Mouse (Mus musculus): Measurements from ENCODE around the gene Itga3. TPM values are rescaled to one million over a fixed set of nuclear protein-coding genes. Genes with fewer than 3 reads are reported as not detected.
A peak's percentile ranks its signal among the peaks of the same experiment; 100 is the strongest.
"Not testable (repeated sequence)": the region's sequence is repeated elsewhere in the genome, so short reads cannot be mapped to it uniquely, and the experiment has no call there.

Itga3 gene
- polyA plus RNA-seq, 1 experiment from 2014 or later, result 4.4 TPM

DNA sequence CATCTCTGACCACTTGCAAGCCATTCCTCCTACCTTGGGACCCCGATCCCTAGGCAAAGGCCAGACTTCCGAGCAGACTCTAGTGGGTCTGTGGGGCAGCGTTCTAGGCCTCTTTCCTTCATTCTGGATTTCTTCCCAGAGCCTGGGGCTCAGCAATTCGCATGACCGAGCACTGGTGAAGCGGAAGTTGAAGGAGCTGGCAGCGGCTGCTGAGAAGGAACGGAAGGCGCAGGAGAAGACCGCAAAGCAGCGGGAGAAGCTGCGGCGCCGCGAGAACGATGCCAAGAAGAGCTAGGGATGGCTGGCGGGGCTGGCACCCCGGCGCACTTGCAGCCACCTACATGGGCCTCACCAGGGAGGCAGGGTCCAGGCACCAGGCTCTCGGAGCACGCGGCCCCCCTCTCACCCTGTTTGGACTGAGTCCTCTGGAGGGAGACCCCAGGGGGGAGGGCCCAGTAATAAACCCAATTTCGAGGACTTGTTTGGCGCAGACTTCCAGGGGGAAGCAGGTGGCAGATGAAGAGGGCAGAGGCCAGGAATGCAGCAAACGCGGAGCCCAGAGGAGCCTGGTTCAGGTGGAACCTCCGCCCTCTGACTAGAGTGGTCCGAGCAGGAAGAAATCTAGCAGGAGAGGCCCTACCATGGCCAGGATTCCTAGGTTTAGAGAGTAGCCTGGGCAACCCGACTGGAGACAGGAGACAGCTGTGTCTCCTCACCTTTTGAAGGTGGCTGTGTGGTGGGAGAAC lies 52.0 kb downstream of the Itga3 start:
- no peak overlapping the region for H3K9ac ChIP-seq (ENCODE audit: low read depth, low read length)

DNA sequence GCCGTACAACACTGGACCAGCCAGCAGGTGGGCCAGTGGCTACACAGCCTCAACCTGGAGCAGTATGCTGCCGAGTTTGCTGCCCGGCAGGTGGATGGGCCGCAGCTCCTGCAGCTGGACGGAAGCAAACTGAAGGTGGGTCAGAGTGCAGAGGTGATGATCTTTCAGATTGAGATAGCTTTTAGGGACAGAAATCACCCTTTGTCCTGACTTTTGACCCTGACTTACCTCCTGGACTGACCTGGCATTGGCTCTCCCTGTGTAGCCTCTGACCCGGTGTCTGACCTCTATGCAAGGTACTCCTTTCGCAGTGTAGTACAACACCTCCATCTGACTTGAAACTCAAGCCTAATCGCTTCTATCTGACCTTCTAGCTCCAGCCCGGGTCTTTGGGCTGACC lies 53.1 kb downstream of the Itga3 start:
- H3K4me2 ChIP-seq (replicated peaks; ENCODE audit: low read depth, low read length), result no peak overlapping the region
- DNase-seq (ENCODE audit: low spot score) (no peak), ATAC-seq (ENCODE audit: low FRiP score) (no peak)
- WGBS, result 93% methylated on average over 9 of the region's 9 CpGs
- H3K9ac ChIP-seq (ENCODE audit: low read depth, low read length), result no peak overlapping the region
- H3K4me1 ChIP-seq (replicated peaks; ENCODE audit: control insufficient read depth, insufficient read depth, low read length), result 0 out of 2 replicates have a peak, but pooled peaks cover 2% of the 10 kb centered on the region
- no peak overlapping the region for H3K27ac ChIP-seq (ENCODE audit: low read depth, low read length)
- H3K9me3 ChIP-seq (ENCODE audit: control insufficient read depth, low read length), result no peaks in the 10 kb centered on the region
- no peak overlapping the region for H3K4me3 ChIP-seq (ENCODE audit: low read depth, low read length)
- H3K27me3 ChIP-seq (ENCODE audit: control insufficient read depth, insufficient read depth, low read length), result no peaks in the 10 kb centered on the region
- peaks cover 11% of the 10 kb centered on the region for H3K36me3 ChIP-seq (ENCODE audit: control insufficient read depth, insufficient read depth, low read length)

More for the DNA sequence above, 52.0 kb downstream of the Itga3 start:
- no peak for DNase-seq (ENCODE audit: low spot score)
- no peak overlapping the region for H3K27ac ChIP-seq (ENCODE audit: low read depth, low read length)
- no peaks in the 10 kb centered on the region for H3K27me3 ChIP-seq (ENCODE audit: control insufficient read depth, insufficient read depth, low read length)
- H3K9me3 ChIP-seq (ENCODE audit: control insufficient read depth, low read length), result no peaks in the 10 kb centered on the region
- H3K4me1 ChIP-seq (replicated peaks; ENCODE audit: control insufficient read depth, insufficient read depth, low read length), result 0 out of 2 replicates have a peak, but pooled peaks cover 2% of the 10 kb centered on the region
- 68% methylated on average over 29 of the region's 29 CpGs for WGBS
- ATAC-seq (ENCODE audit: low FRiP score), result no peak
- peaks cover 11% of the 10 kb centered on the region for H3K36me3 ChIP-seq (ENCODE audit: control insufficient read depth, insufficient read depth, low read length)
- H3K4me3 ChIP-seq (ENCODE audit: low read depth, low read length), result no peak overlapping the region
- H3K4me2 ChIP-seq (replicated peaks; ENCODE audit: low read depth, low read length), result no peak overlapping the region

DNA sequence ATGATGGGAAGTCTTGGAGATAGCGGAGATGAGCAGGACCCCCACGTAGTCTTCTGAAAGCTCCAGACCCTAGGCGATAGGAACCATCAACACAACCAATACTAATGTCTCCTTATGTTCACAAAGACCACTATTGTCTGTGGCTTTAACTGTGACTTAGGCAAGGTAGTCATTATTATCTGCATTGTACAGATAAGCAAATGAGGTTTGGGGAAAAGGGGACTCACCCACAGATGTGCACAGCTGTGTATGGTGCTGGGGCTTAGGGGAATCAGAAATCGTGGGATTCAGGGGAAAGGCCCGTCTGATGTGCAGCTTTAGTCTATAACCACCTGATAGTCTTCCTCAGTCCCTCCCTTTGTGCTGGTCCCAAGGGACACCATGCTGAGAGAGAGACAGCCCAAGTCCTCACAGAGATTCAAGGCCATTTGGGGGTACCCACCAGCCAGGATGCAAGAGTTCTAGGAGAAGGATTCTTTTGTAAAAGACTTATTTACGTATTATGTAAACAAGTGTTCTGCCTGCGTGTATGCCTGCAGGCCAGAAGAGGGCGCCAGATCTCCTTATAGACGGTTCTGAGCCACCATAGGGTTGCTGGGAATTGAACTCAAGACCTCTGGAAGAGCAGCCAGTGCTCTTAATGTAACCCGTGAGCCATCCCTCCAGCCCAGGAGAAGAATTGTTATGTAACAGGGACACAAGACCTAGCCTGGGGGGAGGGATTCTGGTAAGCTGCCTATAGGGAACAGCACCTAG lies 54.2 kb downstream of the Itga3 start:
- Histone ChIP-seq H3K36me3 (ENCODE audit: control insufficient read depth, insufficient read depth, low read length) (peaks cover 11% of the 10 kb centered on the region), H3K27ac (ENCODE audit: low read depth, low read length) (no peak overlapping the region), H3K27me3 (ENCODE audit: control insufficient read depth, insufficient read depth, low read length) (no peaks in the 10 kb centered on the region), H3K9me3 (ENCODE audit: control insufficient read depth, low read length) (no peaks in the 10 kb centered on the region), H3K4me1 (replicated peaks; ENCODE audit: control insufficient read depth, insufficient read depth, low read length) (0 out of 2 replicates have a peak, but pooled peaks cover 2% of the 10 kb centered on the region), H3K9ac (ENCODE audit: low read depth, low read length) (no peak overlapping the region), H3K4me3 (ENCODE audit: low read depth, low read length) (no peak overlapping the region), H3K4me2 (replicated peaks; ENCODE audit: low read depth, low read length) (no peak overlapping the region)
- WGBS, result 82% methylated on average over 10 of the region's 10 CpGs
- ATAC-seq (ENCODE audit: low FRiP score), result no peak
- DNase-seq (ENCODE audit: low spot score), result no peak

DNA sequence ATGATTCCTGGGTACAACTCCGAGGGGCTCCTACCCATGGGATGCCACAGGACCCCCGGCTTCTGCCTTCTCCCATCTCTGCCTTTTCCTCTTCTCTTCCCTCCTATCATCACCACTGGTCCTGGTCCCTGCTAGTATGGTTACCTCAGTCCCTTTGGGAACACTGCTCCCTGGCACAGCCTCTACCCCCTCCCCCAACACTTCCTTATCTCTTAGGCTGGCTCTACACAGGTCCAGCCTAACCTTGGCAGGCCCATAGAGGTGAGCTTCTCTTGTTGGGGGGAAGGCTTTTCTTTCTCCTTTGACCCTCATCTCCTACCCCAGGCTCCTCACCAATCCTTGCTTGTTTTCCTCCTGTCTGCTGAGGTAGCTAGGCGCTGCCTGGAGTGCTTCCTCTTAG lies 61.1 kb downstream of the Itga3 start:
- no peak for ATAC-seq (ENCODE audit: low FRiP score)
- Histone ChIP-seq H3K36me3 (ENCODE audit: control insufficient read depth, insufficient read depth, low read length) (peaks cover 11% of the 10 kb centered on the region; the same call in 1 of the 2 replicates), H3K4me3 (ENCODE audit: low read depth, low read length) (no peak overlapping the region), H3K9ac (ENCODE audit: low read depth, low read length) (no peak overlapping the region), H3K27me3 (ENCODE audit: control insufficient read depth, insufficient read depth, low read length) (no peaks in the 10 kb centered on the region), H3K4me1 (replicated peaks; ENCODE audit: control insufficient read depth, insufficient read depth, low read length) (0 out of 2 replicates have a peak, but pooled peaks cover 7% of the 10 kb centered on the region), H3K4me2 (replicated peaks; ENCODE audit: low read depth, low read length) (no peak overlapping the region), H3K27ac (ENCODE audit: low read depth, low read length) (no peak overlapping the region), H3K9me3 (ENCODE audit: control insufficient read depth, low read length) (no peaks in the 10 kb centered on the region)
- DNase-seq (ENCODE audit: low spot score), result no peak
- WGBS, result 78% methylated on average over 3 of the region's 3 CpGs

DNA sequence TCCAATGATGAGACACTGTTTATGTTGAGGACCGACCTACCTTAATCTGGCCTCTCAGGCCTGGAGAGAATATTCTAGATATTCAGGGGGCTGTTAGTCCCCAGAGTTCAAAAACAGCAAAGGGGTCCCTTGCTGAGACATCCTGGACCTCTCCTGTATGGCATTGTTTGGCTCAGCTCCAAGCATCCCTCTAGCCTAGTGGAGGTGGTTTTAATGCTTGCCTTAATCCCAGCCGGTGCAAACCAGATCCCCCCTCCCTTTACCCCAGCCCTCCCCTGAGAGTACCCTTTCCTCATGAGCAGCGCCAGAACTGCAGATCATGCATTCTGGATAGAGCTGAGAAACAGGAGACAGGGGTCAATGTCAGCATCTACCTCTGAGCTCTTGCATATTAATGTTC lies 64.1 kb downstream of the Itga3 start:
- no peak overlapping the region for H3K4me3 ChIP-seq (ENCODE audit: low read depth, low read length)
- peaks cover 5% of the 10 kb centered on the region; the same call in 1 of the 2 replicates for H3K36me3 ChIP-seq (ENCODE audit: control insufficient read depth, insufficient read depth, low read length)
- DNase-seq (ENCODE audit: low spot score), result no peak
- peak overlapping the region; percentile 74 for H3K4me2 ChIP-seq (replicated peaks; ENCODE audit: low read depth, low read length)
- H3K9me3 ChIP-seq (ENCODE audit: control insufficient read depth, low read length), result no peaks in the 10 kb centered on the region
- WGBS, result 49% methylated on average over 3 of the region's 3 CpGs
- H3K27ac ChIP-seq (ENCODE audit: low read depth, low read length), result no peak overlapping the region
- 0 out of 2 replicates have a peak, but pooled peaks cover 5% of the 10 kb centered on the region for H3K4me1 ChIP-seq (replicated peaks; ENCODE audit: control insufficient read depth, insufficient read depth, low read length)
- no peak overlapping the region for H3K9ac ChIP-seq (ENCODE audit: low read depth, low read length)
- no peaks in the 10 kb centered on the region for H3K27me3 ChIP-seq (ENCODE audit: control insufficient read depth, insufficient read depth, low read length)
- no peak for ATAC-seq (ENCODE audit: low FRiP score)

DNA sequence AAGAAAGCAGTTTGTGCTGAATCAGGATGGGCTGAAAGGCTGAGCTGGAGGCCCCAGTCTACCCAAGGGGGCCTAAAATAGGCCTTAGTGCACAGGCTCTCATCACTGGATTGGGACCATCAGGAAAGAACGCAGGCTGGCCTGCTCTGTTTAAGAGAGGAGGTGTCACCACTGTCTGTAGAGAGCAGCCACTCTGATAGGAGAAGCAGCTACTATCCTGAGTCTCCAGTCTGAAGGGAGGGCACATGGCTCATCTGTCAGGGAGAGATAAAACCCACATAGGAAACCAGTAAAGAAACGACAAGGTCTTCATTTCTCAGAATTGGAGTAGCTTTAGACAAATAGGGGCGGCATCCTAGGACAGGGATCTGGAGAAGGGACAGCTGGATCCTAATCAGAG lies 64.5 kb downstream of the Itga3 start:
- 0 out of 2 replicates have a peak, but pooled peaks cover 6% of the 10 kb centered on the region for H3K4me1 ChIP-seq (replicated peaks; ENCODE audit: control insufficient read depth, insufficient read depth, low read length)
- peak overlapping the region; percentile 74 for H3K4me2 ChIP-seq (replicated peaks; ENCODE audit: low read depth, low read length)
- DNase-seq (ENCODE audit: low spot score) (no peak), ATAC-seq (ENCODE audit: low FRiP score) (no peak)
- H3K27ac ChIP-seq (ENCODE audit: low read depth, low read length), result no peak overlapping the region
- H3K4me3 ChIP-seq (ENCODE audit: low read depth, low read length), result peak overlapping the region; percentile 76
- H3K9me3 ChIP-seq (ENCODE audit: control insufficient read depth, low read length), result no peaks in the 10 kb centered on the region
- 0 out of 2 replicates have a peak overlapping the region, but pooled peaks have one; percentile 58 for H3K9ac ChIP-seq (ENCODE audit: low read depth, low read length)
- WGBS, result 67% methylated on average over 3 of the region's 3 CpGs
- peaks cover 4% of the 10 kb centered on the region; the same call in 1 of the 2 replicates for H3K36me3 ChIP-seq (ENCODE audit: control insufficient read depth, insufficient read depth, low read length)
- H3K27me3 ChIP-seq (ENCODE audit: control insufficient read depth, insufficient read depth, low read length), result no peaks in the 10 kb centered on the region

DNA sequence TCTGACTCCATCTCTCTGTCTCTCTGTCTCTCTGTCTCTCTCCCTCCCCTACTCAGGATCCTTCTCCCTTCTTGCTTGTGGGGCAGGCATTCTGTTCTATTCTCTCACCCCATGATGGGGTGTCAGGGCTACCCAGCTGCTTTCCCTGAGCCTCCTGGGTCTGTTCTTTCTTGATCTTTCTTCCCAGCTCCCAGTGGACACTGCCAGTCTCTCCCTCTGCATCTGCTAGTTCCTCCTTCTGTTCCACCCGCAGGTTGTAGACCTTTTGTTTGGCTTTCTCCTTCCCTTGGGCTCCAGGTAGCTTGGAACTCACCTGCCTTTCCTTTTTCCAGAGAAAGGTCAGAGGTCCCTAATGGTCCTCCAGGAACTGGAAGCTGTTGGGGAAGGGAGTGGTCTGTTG lies 65.2 kb downstream of the Itga3 start:
- Histone ChIP-seq H3K4me3 (ENCODE audit: low read depth, low read length) (peak overlapping the region; percentile 76), H3K4me1 (replicated peaks; ENCODE audit: control insufficient read depth, insufficient read depth, low read length) (0 out of 2 replicates have a peak, but pooled peaks cover 10% of the 10 kb centered on the region), H3K9me3 (ENCODE audit: control insufficient read depth, low read length) (no peaks in the 10 kb centered on the region), H3K27ac (ENCODE audit: low read depth, low read length) (no peak overlapping the region), H3K36me3 (ENCODE audit: control insufficient read depth, insufficient read depth, low read length) (peaks cover 3% of the 10 kb centered on the region; the same call in 1 of the 2 replicates), H3K4me2 (replicated peaks; ENCODE audit: low read depth, low read length) (peak overlapping the region; percentile 74), H3K9ac (ENCODE audit: low read depth, low read length) (peak overlapping the region; percentile 58; the same call in 1 of the 2 replicates), H3K27me3 (ENCODE audit: control insufficient read depth, insufficient read depth, low read length) (no peaks in the 10 kb centered on the region)
- ATAC-seq (ENCODE audit: low FRiP score) (no peak), DNase-seq (ENCODE audit: low spot score) (no peak)
- WGBS, result 48% methylated on average over 1 of the region's 1 CpGs

DNA sequence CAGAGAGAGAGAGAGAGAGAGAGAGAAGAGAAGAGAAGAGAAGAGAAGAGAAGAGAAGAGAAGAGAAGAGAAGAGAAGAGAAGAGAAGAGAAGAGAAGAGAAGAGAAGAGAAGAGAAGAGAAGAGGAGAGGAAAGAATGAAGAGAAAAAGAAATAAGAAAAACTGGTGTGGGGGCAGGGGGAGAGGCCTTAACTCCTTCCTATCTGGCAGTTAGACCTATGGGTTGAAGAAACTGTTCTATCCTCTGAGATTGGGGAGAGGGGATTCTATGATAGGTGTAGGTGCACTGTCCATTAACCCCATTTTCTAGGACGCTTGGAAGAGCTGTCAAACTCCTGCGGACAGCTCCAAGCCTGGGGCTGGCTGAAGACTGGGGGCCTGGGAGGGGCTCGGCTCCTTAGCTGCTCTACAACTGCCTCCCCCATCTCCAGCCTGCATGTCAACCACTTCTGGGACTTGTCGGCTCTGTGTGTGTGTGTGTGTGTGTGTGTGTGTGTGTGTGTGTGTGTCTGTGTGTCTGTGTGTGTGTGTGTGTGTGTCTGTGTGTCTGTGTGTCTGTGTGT lies 65.7 kb downstream of the Itga3 start:
- not testable (repeated sequence) for H3K9me3 ChIP-seq (ENCODE audit: control insufficient read depth, low read length); H3K27me3 ChIP-seq (ENCODE audit: control insufficient read depth, insufficient read depth, low read length); H3K36me3 ChIP-seq (ENCODE audit: control insufficient read depth, insufficient read depth, low read length); ATAC-seq (ENCODE audit: low FRiP score); DNase-seq (ENCODE audit: low spot score)
- Histone ChIP-seq H3K9ac (ENCODE audit: low read depth, low read length) (peak overlapping the region; percentile 96; the same call in 1 of the 2 replicates), H3K4me3 (ENCODE audit: low read depth, low read length) (peak overlapping the region; percentile 76), H3K4me1 (replicated peaks; ENCODE audit: control insufficient read depth, insufficient read depth, low read length) (peaks cover 14% of the 10 kb centered on the region; the same call in 1 of the 2 replicates), H3K27ac (ENCODE audit: low read depth, low read length) (peak overlapping the region; percentile 58; the same call in 1 of the 2 replicates), H3K4me2 (replicated peaks; ENCODE audit: low read depth, low read length) (peak overlapping the region; percentile 74)
- 8% methylated on average over 4 of the region's 4 CpGs for WGBS
